Comparison of ENCODE assay signal across 14 mouse cellular contexts in the genomic region with DNA sequence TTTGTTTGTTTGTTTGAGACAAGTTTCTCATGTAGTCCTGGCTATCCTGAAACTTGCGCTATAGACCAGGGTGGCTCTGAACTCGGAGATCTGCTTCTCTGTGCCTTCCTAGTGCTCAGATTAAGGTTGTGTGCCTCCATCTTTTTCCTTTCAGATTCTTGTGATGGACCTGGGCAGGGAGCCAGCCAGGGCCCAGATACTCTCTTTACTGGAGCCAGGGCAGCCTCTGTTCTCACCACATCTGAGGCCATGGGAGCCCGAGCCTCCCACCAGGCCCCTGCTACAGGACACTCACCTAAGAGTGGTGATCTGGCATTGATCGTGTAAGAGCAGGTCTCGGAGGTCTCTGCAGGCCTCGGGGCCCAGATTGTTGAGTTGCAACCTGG. TPM values are rescaled to one million over a fixed set of nuclear protein-coding genes. Genes with fewer than 3 reads are reported as not detected.
DNase-seq lines count a peak whose midpoint lies in the region; ATAC-seq and TF ChIP-seq lines count a peak whose summit lies in the region.
"Had no signal": no experiment of that assay in that cellular context is flagged by ENCODE, and none has a peak within 500 bp of the region (broad histone marks: within the 10 kb centered on the region; RNA-seq: fewer than 3 reads in every experiment).

No protein-coding gene starts in this region.

- no peak overlapping the region for H3K4me2 ChIP-seq in embryonic facial prominence, embryonic 14.5 days (ENCODE audit: low read depth, low read length)
- H3K4me2 ChIP-seq in hindbrain, embryonic 13.5 days: peak overlapping the region; percentile 25; the same call in 1 of the 2 replicates
- H3K4me2 ChIP-seq in midbrain, embryonic 14.5 days (ENCODE audit: low read length): peak overlapping the region; percentile 25; the same call in 1 of the 2 replicates
- no peak overlapping the region for H3K4me2 ChIP-seq in kidney, embryonic 16.5 days (replicated peaks; ENCODE audit: low read depth, low read length)
- H3K4me2 ChIP-seq: kidney, embryonic 15.5 days had no signal

- H3K9ac ChIP-seq in embryonic facial prominence, embryonic 14.5 days (ENCODE audit: low read depth, low read length): no peak overlapping the region
- peak overlapping the region; percentile 15; the same call in 1 of the 2 replicates for H3K9ac ChIP-seq in hindbrain, embryonic 13.5 days
- no peak overlapping the region; the same call in 1 of the 2 replicates for H3K9ac ChIP-seq in midbrain, embryonic 14.5 days (replicated peaks; ENCODE audit: low read length)
- H3K9ac ChIP-seq in kidney, embryonic 16.5 days (replicated peaks; ENCODE audit: low read length): no peak overlapping the region
- H3K9ac ChIP-seq: kidney, embryonic 15.5 days had no signal

- no peaks in the 10 kb centered on the region for H3K27me3 ChIP-seq in embryonic facial prominence, embryonic 14.5 days (replicated peaks; ENCODE audit: control insufficient read depth, insufficient read depth, low read length)
- H3K27me3 ChIP-seq in hindbrain, embryonic 13.5 days: 0 out of 2 replicates have a peak, but pooled peaks cover 3% of the 10 kb centered on the region
- no peaks in the 10 kb centered on the region for H3K27me3 ChIP-seq in midbrain, embryonic 14.5 days (ENCODE audit: control insufficient read depth, insufficient read depth, low read length)
- no peaks in the 10 kb centered on the region for H3K27me3 ChIP-seq in kidney, embryonic 16.5 days (ENCODE audit: insufficient read depth, low read length)
- H3K27me3 ChIP-seq: kidney, embryonic 15.5 days had no signal

- H3K36me3 ChIP-seq in embryonic facial prominence, embryonic 14.5 days (ENCODE audit: control insufficient read depth, insufficient read depth, low read length): no peaks in the 10 kb centered on the region
- H3K36me3 ChIP-seq in hindbrain, embryonic 13.5 days: no peaks in the 10 kb centered on the region
- H3K36me3 ChIP-seq in midbrain, embryonic 14.5 days (ENCODE audit: control insufficient read depth, insufficient read depth, low read length): no peaks in the 10 kb centered on the region
- H3K36me3 ChIP-seq in kidney, embryonic 16.5 days (ENCODE audit: insufficient read depth, low read length): no peaks in the 10 kb centered on the region
- H3K36me3 ChIP-seq: kidney, embryonic 15.5 days had no signal

- ATAC-seq in embryonic facial prominence, embryonic 14.5 days (ENCODE audit: low read depth): no peak
- no peak for ATAC-seq in hindbrain, embryonic 13.5 days (ENCODE audit: low FRiP score)
- peak; percentile 58; the same call in 1 of the 2 replicates for ATAC-seq in midbrain, embryonic 14.5 days (ENCODE audit: low FRiP score, low TSS enrichment)
- no peak for ATAC-seq in frontal cortex, adult (ENCODE audit: low TSS enrichment)
- no peak for ATAC-seq in kidney, embryonic 16.5 days (ENCODE audit: low FRiP score, low TSS enrichment)

- H3K9me3 ChIP-seq in embryonic facial prominence, embryonic 14.5 days (ENCODE audit: control insufficient read depth, low read length): no peaks in the 10 kb centered on the region
- H3K9me3 ChIP-seq in hindbrain, embryonic 13.5 days: no peaks in the 10 kb centered on the region
- no peaks in the 10 kb centered on the region for H3K9me3 ChIP-seq in midbrain, embryonic 14.5 days (ENCODE audit: control insufficient read depth, low read length)
- H3K9me3 ChIP-seq in kidney, embryonic 16.5 days (ENCODE audit: low read length): no peaks in the 10 kb centered on the region
- H3K9me3 ChIP-seq: kidney, embryonic 15.5 days had no signal

- DNase-seq in layer of hippocampus, adult 2 months (ENCODE audit: low spot score in 2 of 2): no peak
- DNase-seq in layer of hippocampus, postnatal 10 days (ENCODE audit: low spot score in 2 of 2): no peak
- DNase-seq in embryonic facial prominence, embryonic 14.5 days (ENCODE audit: low spot score): no peak
- peak; percentile 64 for DNase-seq in midbrain, embryonic 14.5 days
- DNase-seq in B cell, adult 2 months: no peak

- WGBS in embryonic facial prominence, embryonic 14.5 days: 47% methylated on average over 6 of the region's 6 CpGs
- WGBS in hindbrain, embryonic 13.5 days: 49% methylated on average over 6 of the region's 6 CpGs
- WGBS in midbrain, embryonic 14.5 days: 37% methylated on average over 6 of the region's 6 CpGs
- 71% methylated on average over 6 of the region's 6 CpGs for WGBS in kidney, embryonic 16.5 days

- peaks cover 16% of the 10 kb centered on the region for H3K4me1 ChIP-seq in embryonic facial prominence, embryonic 14.5 days (ENCODE audit: control insufficient read depth, insufficient read depth, low read length)
- H3K4me1 ChIP-seq in hindbrain, embryonic 13.5 days (replicated peaks): peaks cover 44% of the 10 kb centered on the region
- peaks cover 30% of the 10 kb centered on the region for H3K4me1 ChIP-seq in midbrain, embryonic 14.5 days (ENCODE audit: control insufficient read depth, insufficient read depth, low read length)
- H3K4me1 ChIP-seq in kidney, embryonic 16.5 days (ENCODE audit: insufficient read depth, low read length): peaks cover 20% of the 10 kb centered on the region

- peak overlapping the region; percentile 63 for H3K27ac ChIP-seq in layer of hippocampus, adult 2 months
- H3K27ac ChIP-seq in embryonic facial prominence, embryonic 14.5 days (replicated peaks; ENCODE audit: low read depth, low read length): peak overlapping the region; percentile 34; the same call in 1 of the 2 replicates
- peak overlapping the region; percentile 85 for H3K27ac ChIP-seq in hindbrain, embryonic 13.5 days
- peak overlapping the region; percentile 79 for H3K27ac ChIP-seq in midbrain, embryonic 14.5 days (replicated peaks; ENCODE audit: low read depth, low read length)
- H3K27ac ChIP-seq in kidney, embryonic 16.5 days (ENCODE audit: low read length): no peak overlapping the region
- H3K27ac ChIP-seq: kidney, embryonic 15.5 days had no signal

- no peak for TF ChIP-seq CTCF in layer of hippocampus, adult 2 months (conservative IDR thresholded peaks at IDR 0.05)

- no peak overlapping the region for H3K4me3 ChIP-seq in layer of hippocampus, adult 2 months
- H3K4me3 ChIP-seq in embryonic facial prominence, embryonic 14.5 days (ENCODE audit: low read depth, low read length): no peak overlapping the region
- H3K4me3 ChIP-seq in hindbrain, embryonic 13.5 days: no peak overlapping the region
- no peak overlapping the region for H3K4me3 ChIP-seq in midbrain, embryonic 14.5 days (replicated peaks; ENCODE audit: low read depth, low read length)
- H3K4me3 ChIP-seq in kidney, embryonic 16.5 days (ENCODE audit: low read length): no peak overlapping the region
- H3K4me3 ChIP-seq: erythroblast, embryonic 14.5 days; kidney, embryonic 15.5 days had no signal

RNA-seq across cellular contexts. Expression of a gene that starts 3.9 kb away (rescaled TPM):
- 1 to 10 TPM; 1.1 to 1.5 TPM for total RNA-seq in layer of hippocampus, adult 2 months (2021)
- total RNA-seq in layer of hippocampus, postnatal 10 days (2021): 1 to 10 TPM in 1 of 2 experiments, under 1 TPM in 1; 0.98 to 1.0 TPM
- 0.12 and 0.15 TPM in 2 replicates for polyA plus RNA-seq in embryonic facial prominence, embryonic 14.5 days (2014; fragmentation: Nextera tagmentation; extraction: Ambion mirVana)
- polyA plus RNA-seq in hindbrain, embryonic 13.5 days (2015; fragmentation: Nextera tagmentation; extraction: Ambion mirVana): 0.17 and 0.48 TPM in 2 replicates
- 0.49 and 0.57 TPM in 2 replicates for polyA plus RNA-seq in midbrain, embryonic 14.5 days (2014; fragmentation: Nextera tagmentation; extraction: Ambion mirVana)
- polyA plus RNA-seq in kidney, embryonic 16.5 days (2015; fragmentation: Nextera tagmentation; extraction: Ambion mirVana): 13.3 and 14.1 TPM in 2 replicates
- total RNA-seq: MEL had no signal
- polyA plus RNA-seq: erythroblast, embryonic 14.5 days had no signal

RNA-seq across cellular contexts. Expression of a gene that starts 13.3 kb away (rescaled TPM):
- total RNA-seq in layer of hippocampus, adult 2 months (2021): 10 to 100 TPM; 11.6 to 13.9 TPM
- 10 to 100 TPM; 11.5 to 11.6 TPM for total RNA-seq in layer of hippocampus, postnatal 10 days (2021)
- polyA plus RNA-seq in embryonic facial prominence, embryonic 14.5 days (2014; fragmentation: Nextera tagmentation; extraction: Ambion mirVana): 9.7 and 13.2 TPM in 2 replicates
- polyA plus RNA-seq in hindbrain, embryonic 13.5 days (2015; fragmentation: Nextera tagmentation; extraction: Ambion mirVana): 4.4 TPM in 2 replicates
- polyA plus RNA-seq in midbrain, embryonic 14.5 days (2014; fragmentation: Nextera tagmentation; extraction: Ambion mirVana): 3.7 and 3.9 TPM in 2 replicates
- 6.6 and 7.9 TPM in 2 replicates for polyA plus RNA-seq in kidney, embryonic 16.5 days (2015; fragmentation: Nextera tagmentation; extraction: Ambion mirVana)

RNA-seq across cellular contexts. Expression of a gene that starts 14.7 kb away (rescaled TPM):
- 1 to 10 TPM; 3.6 to 4.1 TPM for total RNA-seq in layer of hippocampus, adult 2 months (2021)
- 1 to 10 TPM; 7.2 to 9.2 TPM for total RNA-seq in layer of hippocampus, postnatal 10 days (2021)
- 0.96 and 10.0 TPM in 2 replicates for polyA plus RNA-seq in embryonic facial prominence, embryonic 14.5 days (2014; fragmentation: Nextera tagmentation; extraction: Ambion mirVana)
- polyA plus RNA-seq in hindbrain, embryonic 13.5 days (2015; fragmentation: Nextera tagmentation; extraction: Ambion mirVana): not detected in 2 replicates
- polyA plus RNA-seq in midbrain, embryonic 14.5 days (2014; fragmentation: Nextera tagmentation; extraction: Ambion mirVana): not detected in 2 replicates
- not detected in 2 replicates for polyA plus RNA-seq in kidney, embryonic 16.5 days (2015; fragmentation: Nextera tagmentation; extraction: Ambion mirVana)
- total RNA-seq: gastrocnemius, postnatal 4 days; heart, postnatal 25 days; megakaryocyte progenitor cell, adult 5-6 weeks; MEL had no signal
- polyA plus RNA-seq: erythroblast, embryonic 14.5 days; kidney, embryonic 15.5 days had no signal

RNA-seq across cellular contexts. Expression of a gene that starts 21.3 kb away (rescaled TPM):
- total RNA-seq in layer of hippocampus, adult 2 months (2021): 10 to 100 TPM; 61.7 to 66.5 TPM
- total RNA-seq in layer of hippocampus, postnatal 10 days (2021): 10 to 100 TPM; 55.1 to 58.4 TPM
- polyA plus RNA-seq in embryonic facial prominence, embryonic 14.5 days (2014; fragmentation: Nextera tagmentation; extraction: Ambion mirVana): 15.3 and 17.1 TPM in 2 replicates
- polyA plus RNA-seq in hindbrain, embryonic 13.5 days (2015; fragmentation: Nextera tagmentation; extraction: Ambion mirVana): 21.5 and 24.4 TPM in 2 replicates
- 20.1 and 27.6 TPM in 2 replicates for polyA plus RNA-seq in midbrain, embryonic 14.5 days (2014; fragmentation: Nextera tagmentation; extraction: Ambion mirVana)
- 17.6 and 24.0 TPM in 2 replicates for polyA plus RNA-seq in kidney, embryonic 16.5 days (2015; fragmentation: Nextera tagmentation; extraction: Ambion mirVana)

RNA-seq across cellular contexts. Expression of a gene that starts 33.3 kb away (rescaled TPM):
- total RNA-seq in layer of hippocampus, adult 2 months (2021): 10 to 100 TPM; 67.9 to 71.4 TPM
- total RNA-seq in layer of hippocampus, postnatal 10 days (2021): 10 to 100 TPM; 73.5 to 76.2 TPM
- 4.5 and 5.1 TPM in 2 replicates for polyA plus RNA-seq in embryonic facial prominence, embryonic 14.5 days (2014; fragmentation: Nextera tagmentation; extraction: Ambion mirVana)
- polyA plus RNA-seq in hindbrain, embryonic 13.5 days (2015; fragmentation: Nextera tagmentation; extraction: Ambion mirVana): 18.0 and 20.1 TPM in 2 replicates
- 18.9 and 20.1 TPM in 2 replicates for polyA plus RNA-seq in midbrain, embryonic 14.5 days (2014; fragmentation: Nextera tagmentation; extraction: Ambion mirVana)
- 2.8 TPM in 2 replicates for polyA plus RNA-seq in kidney, embryonic 16.5 days (2015; fragmentation: Nextera tagmentation; extraction: Ambion mirVana)

Comparison
In these comparisons a context has a peak if more than half of its experiments do, and no peak if none do; other contexts are left out.
1. H3K4me2 ChIP-seq: peak in hindbrain, embryonic 13.5 days (single experiment) and midbrain, embryonic 14.5 days (single experiment); none in embryonic facial prominence, embryonic 14.5 days (single experiment) and kidney, embryonic 16.5 days (single experiment).